Mouse (Mus musculus): ENCODE results near the gene Prkce.

DNA sequence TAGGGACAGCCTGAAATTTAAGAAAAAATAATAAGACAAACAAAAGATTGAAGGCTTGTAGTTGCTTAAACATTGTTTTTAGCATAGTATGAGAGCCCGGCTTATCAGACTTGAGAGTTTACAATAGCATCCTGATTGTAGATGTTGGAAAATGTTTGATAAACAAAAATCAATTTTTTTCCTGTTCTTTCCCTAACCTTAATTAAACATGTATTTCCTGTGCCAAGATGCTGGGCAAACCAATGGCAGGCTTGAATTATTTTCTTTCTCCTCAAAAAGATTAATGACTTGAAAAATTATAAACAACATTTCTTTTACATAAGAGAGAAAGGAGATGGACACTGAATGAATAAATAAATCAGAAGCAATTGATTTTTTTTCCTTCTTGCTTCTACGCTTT is 187.7 kb downstream of the Prkce start:
- TF ChIP-seq CTCF (IDR thresholded peaks at IDR 0.05) (no peak), POLR2A (IDR thresholded peaks at IDR 0.05; ENCODE audit: insufficient read depth, low read depth, low read length) (no peak), EP300 (IDR thresholded peaks at IDR 0.05; ENCODE audit: insufficient read depth, low read depth, low read length) (no peak)
